Mouse (Mus musculus): ENCODE data around the gene Rhbdl2.

DNA sequence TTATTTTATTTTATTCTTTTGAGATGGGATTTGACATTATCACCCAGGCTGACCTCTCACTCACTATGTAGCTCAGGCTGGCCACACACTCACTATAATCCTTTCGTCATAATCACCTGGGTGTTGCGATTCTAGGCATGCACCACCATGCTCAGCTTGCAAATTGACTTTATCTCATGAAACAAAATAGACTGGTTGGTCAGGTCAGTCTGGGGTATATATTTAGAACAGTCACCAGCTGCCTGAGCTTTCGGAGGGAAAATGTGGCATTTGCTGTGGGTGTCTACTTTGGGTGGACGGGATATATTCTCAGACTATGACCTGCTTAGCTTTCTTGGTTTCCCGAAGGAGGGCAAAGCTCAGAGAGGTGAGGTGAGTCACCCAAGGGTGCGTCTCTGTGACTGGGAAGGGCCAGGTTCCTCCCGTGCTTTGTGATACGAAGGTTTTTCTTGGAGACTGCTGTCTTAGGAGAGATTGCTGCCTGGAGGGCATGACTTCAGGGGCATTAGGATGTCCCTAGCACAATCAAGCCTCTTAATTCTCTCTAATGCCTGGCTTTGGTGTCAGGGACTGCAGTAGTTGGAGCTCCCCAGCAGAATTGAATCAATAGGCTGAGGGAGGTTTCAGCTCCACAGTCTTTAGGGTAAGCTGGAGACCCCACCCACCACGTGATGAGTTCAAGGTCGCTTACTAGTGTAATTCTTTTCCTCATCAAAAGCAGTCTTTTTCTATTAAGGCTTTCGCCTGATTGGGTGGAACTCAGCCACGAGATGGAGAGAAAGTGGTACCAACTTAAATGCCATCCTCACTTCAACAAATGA lies 23.0 kb downstream of the Rhbdl2 start:
- TF ChIP-seq CTCF (IDR thresholded peaks at IDR 0.05) (no peak), EP300 (IDR thresholded peaks at IDR 0.05) (no peak)
